Mouse (Mus musculus) ovary, postnatal 10 days (tissue): ENCODE measurements around the gene Pcnx3.
"Not testable (repeated sequence)": the region's sequence is repeated elsewhere in the genome, so short reads cannot be mapped to it uniquely, and the experiment has no call there.

ENCODE experiments used
- DNase-seq: peaks from one replicate; pipeline ENCODE4 v3.0.0; 2022; ENCODE audit warnings: low spot score

Gene Pcnx3

DNA sequence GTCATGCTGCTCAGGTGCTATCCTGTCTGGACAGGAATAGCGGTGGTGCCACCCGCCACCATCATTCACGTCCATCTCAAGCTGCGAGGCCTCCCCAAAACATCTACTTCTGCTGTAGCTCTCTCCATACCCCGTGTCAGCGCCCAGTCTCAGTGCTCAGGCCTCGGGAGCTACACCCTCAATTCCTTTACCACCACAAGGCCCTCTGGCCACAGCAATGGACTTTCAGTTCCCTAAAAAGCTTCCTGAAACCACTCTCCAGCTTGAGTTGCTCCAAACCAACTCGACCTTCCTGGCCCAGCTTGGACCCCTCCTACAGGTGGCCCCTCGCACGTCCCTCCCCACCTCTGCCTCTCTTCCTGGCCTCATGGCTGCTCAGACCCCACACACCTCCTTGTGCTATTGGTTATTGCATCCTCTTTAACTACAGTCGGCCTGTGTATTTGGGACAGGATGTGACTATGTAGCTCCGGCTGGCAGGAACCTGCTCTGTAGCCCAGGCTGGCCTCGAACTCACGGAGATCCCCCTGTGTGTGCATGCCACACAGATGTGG is 23.3 kb upstream of the Pcnx3 start:
- DNase-seq: no peak

DNA sequence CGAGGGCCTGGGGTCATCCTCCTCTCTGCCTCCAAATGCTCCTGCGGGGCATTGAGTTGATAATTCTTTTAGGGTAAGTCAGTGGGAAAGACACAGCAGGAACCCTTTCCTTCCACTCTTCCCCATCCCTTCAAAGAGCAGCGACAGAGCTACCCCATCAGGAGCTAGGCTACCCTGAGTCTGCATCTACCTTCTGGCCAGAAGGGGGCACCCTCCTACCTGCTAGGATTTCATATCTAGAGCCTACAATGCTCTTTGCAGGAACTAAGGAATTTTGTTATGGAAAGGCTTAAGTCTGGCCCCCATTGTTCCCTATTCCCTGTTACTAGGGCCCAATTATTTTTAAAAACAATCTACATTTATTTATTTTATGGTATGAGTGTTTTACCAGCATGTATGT is 22.5 kb upstream of the Pcnx3 start:
- DNase-seq: no peak

DNA sequence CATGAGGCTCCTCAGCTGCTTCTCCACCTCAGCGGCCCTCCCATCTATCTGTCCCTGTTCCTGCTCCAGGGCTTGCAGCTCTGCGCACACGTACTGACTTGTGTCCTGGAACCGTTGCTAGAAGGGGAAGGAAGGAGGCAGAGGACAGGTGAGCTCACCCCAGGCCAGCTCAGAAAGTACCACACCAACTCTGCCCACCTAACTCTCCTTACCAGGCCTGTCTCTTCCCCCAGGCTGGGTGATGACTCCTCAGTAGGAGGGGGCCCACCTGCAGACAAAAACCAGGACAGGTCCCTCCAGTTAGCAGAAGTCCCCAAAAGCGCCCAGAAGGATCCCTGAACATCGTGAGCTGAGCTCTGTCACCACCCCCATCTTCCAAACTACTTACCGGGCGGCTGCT is 21.9 kb upstream of the Pcnx3 start:
- no peak for DNase-seq

DNA sequence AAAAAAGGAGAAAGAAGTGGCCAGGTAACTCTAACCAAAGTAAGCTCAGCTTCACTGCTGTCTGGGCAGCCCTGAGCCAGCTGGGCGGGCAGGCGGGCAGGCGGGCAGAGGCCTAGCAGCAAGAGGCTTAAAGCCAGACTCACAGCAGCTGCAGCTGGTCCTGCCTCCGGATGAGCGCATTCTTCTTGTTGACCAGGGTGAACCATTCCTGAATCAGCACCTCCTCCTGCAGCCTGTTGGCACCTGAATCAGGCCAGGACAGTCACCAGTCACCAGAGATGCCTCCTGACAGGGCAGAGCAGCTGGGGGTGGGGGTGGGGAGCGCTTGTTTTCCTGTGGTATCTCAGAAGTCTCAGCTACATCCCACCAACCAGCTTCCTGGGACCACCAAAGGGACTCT is 21.4 kb upstream of the Pcnx3 start:
- DNase-seq: no peak

DNA sequence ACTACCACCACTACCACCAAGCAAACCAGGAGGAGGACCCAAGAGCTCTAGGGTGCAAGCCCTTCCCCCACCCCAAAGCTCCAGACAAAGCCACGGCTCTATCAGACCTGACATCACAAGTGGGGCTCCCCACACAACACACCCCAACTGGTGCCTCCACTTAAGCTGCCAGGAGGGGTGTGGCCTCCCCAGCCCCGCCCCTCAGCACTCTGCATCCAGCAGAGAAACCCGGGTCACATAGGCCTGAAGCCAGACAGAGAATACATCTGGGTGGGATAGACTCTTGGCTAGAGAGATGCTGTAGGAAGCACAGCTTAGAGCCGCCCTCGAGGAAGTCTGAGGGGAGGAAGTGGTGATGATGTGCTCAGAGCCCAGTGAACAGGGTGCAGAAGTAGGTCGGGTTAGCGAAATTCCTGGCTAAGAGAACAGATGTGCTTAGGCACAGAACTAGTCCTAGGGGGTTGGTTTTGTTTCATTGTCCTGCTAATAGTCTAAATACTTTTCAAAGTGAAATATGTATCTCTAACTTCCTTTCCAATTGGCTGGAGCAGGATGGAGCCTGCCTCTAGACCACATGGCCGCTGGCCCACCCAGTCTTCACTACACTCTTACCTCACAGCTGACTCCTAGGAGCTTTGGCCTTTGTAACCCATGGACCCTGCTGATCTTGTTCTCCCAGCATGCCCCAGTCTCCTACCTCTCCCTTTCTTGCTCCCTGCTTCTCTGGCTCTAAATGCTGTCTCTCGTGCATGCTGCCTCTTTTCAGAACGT is 16.3 kb upstream of the Pcnx3 start:
- no peak for DNase-seq

DNA sequence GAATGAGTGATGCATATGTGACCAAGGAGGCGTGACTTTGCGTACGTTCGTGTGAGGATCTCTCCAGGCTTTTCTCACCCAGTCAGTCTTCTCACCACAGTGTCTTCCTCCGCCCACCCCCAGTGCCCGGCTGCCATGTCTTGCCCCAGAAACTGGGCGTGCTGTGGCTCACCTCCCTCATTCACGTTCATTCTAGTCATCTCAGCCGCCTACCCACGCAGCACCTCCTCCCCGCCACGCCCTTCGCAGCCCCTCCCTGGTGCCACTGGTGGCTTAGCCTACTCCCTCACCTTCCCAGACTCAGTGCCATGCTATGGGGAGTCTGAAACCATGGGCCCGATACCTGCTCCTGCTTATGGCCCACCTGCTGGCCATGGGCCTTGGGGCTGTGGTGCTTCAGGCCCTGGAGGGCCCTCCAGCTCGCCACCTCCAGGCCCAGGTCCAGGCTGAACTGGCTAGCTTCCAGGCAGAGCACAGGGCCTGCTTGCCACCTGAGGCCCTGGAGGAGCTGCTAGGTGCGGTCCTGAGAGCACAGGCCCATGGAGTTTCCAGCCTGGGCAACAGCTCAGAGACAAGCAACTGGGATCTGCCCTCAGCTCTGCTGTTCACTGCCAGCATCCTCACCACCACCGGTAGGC is 15.6 kb upstream of the Pcnx3 start, which contains the start of gene Kcnk7:
Kcnk7 (plus strand) TSS at position 205 of the 638 bp plus-strand sequence.
- no peak for DNase-seq

DNA sequence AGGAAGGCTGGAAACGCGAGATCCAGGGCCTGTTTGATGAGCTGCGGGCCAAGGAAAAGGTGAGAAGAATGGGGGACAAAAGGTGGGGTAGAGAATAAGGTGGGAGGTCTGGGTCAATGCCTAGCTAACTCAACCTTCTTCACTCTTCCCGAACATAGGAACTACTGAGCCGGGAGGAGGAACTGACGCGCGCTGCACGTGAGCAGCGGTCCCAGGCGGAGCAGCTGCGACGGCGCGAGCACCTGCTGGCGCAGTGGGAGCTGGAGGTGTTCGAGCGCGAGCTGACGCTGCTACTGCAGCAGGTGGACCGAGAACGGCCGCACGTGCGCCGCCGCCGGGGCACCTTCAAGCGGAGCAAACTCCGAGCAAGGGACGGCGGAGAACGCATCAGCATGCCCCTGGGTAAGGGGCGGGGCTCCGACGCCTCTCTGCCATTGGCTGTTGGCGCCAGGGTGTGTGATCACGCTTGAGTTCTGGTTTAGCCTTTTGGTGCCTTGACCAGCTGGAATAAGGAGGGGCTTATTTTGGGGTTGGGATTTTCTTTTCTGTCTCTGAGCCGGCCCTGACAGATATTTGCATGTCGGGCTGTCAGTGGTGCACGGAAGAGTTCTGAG is 7.2 kb upstream of the Pcnx3 start:
- no peak for DNase-seq

DNA sequence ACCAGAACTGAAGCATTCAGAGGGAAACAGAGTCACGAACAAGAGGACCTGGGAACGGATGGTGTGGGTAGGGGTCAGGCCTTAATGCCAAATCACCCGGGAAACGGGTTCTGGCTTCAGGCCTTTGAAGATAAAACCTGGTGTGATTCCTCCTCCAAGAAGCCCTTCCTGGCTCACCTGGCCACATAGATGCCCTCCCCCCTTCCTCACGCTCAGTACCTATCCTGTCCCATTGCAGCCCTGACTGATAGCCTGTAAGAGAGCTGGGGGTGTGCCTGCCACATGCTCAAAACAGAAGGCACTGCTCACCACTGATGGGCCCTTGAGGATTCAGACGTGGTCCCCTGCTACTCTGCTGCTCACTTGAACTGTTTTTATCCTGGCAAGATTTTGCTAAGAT is 5.1 kb upstream of the Pcnx3 start:
- no peak for DNase-seq

DNA sequence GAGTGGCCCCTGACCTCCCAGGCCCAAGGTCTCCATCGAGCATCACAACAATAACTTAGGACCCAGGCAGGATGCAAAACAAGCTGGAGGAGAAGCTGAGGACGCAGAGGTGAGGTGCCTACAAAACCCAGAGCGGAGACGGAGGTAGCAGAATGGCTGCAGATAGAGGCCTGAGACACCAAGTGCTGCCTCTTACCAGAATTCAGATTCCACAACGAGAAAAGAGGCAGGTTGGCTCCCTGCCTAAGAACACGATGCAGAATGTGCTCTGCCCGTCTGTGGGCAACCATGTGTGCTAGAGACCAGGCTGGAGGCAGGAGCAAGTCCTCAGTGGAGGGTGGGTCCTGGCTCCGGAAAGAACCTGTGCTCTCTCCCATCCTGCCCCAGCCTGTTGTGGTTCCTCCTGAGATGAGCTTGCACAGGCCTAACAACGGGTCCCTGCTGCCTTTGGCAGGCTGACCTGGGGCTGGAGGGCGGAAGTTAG is 4.2 kb upstream of the Pcnx3 start:
- DNase-seq: no peak

DNA sequence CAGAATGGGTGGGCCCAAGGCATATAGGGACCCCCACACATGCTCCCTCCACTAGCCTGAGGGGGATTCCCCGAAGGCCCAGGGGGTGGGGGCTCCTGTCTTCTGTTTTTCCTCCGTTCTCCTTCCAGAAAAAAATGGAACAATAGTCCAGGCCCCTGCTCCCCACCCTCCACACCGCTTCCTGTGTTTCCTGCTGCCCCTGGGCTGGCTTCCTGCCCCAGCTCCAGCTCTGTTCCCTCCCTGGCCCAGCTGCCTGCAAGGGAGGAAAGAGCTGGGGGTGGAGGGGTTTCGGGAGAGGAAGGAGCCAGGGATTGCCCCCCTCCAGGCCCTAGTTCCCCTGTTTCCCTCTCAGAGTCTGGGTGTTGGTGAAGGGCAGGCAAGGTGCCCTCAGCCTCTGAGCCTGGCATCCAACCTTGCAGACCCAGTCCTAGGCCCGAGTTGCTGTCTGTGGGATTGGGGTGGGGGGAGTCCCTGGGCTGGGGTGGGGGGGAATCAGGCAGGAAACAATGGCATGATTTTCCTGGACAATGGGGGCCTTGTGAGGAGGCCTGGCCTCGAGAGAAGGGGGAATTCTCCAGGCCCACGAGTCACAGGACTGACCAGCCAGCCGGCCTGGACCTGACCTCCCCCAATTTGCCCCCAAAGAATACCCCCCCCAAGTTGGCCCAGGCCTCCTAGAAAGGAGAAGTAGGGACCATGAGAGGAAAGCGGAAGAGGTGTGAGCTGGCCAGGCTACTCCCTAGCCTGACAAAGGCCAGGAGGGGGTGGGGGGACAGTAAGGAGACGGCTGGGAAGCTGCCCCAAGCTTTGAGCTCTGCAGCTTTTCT is 3.6 kb upstream of the Pcnx3 start:
- no peak for DNase-seq

DNA sequence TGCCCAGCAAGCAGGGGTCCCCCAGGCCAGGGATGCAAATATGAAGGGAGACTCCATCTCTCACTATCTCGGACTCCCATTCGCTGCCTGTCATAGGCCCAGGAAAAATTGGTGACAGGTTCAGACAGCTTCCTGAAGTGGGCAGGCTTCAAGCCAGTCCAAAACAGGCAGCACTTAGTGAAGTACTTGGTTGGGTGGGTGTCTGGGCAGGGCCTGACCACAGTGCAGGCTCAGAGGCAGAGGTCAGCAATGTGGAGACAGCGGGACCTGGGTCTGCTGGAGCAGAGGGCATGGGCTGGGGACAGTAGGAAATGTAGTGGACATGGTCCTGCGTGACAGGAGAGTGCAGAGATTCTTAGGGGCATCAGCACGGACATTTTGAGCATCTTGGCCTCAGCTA is 2.9 kb upstream of the Pcnx3 start:
- no peak for DNase-seq

DNA sequence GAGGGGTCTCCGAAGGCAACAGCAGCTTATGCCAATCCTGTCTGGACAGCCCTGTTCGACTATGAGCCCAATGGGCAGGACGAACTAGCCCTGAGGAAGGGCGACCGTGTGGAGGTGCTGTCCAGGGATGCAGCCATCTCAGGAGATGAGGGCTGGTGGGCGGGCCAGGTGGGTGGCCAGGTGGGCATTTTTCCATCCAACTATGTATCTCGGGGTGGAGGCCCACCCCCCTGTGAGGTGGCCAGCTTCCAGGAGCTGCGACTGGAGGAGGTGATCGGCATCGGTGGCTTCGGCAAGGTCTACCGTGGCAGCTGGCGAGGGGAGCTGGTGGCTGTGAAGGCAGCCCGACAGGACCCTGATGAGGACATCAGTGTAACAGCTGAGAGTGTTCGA is 1.6 kb upstream of the Pcnx3 start:
- DNase-seq: no peak

DNA sequence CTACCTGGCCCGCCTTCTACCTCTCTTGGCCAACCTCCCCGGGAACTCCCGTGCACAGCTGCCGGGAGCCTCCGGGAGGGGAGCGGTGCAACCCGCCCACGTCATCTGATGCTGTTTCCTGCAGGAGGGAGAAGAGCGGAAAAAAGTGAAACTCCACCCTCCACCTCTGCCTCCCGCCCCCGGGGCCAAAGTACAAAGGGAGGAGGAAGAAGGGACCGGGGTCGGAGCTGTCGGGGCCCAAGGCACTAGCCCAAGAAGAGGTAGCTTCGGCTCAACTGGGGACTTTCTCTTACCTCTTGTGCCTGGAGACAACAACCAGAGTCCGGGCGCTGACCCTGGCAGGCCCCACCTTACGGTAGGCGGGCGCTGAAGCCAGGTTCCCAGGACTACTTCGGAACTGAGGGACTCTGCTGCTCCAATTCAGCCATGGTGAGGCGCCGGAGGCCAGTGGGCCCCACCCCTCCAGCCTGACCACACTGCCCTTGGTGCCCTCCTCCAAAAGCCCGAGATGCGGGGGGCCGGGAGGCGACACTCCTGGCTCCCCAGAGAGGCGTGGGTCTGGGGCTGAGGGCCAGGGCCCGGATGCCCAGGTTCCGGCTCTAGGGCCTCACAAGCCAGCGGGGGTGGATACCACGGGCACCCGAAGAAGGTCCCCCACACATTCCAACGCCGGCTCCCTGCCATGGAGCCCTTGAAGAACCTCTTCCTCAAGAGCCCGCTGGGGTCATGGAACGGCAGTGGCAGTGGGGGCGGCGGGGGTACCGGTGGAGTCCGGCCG is 1.0 kb upstream of the Pcnx3 start:
- DNase-seq: peak; percentile 67

DNA sequence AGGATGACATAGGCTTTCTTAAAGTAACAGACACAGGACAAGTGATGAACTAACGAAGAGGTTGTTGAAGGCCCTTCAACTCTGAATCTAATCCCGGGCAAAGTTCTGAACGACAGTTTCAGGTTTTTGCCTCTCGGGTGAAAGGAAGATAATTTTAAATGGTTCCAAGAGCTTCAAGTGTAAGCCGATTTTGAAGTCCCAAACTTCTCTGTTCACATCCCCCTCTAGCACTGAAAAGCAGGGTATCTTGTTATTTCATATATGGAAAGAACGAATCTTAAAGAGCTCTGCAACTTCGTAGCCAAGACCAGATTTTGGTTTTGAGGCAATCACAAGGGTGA is 350 bp upstream of the Pcnx3 start:
- DNase-seq: no peak

DNA sequence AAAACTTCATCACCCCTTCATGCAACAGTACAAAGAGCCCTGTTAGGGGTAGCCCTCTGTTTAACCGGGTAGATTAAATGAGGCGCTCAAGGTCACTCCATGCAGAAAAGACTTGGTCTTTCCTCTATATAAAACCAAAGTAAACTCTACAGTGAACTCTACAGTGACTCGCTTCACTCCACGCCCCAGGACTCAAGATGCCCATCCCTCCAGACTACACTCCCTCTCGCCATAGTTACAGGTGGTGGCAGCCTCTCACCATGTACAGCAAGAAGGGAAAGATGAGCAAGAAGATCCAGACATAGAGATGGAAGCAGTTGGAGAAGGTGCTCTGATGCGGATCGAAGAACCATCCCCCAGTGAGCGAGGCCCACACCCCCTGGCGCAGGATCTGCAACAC is 970 bp downstream of the Pcnx3 start:
- DNase-seq: no peak

DNA sequence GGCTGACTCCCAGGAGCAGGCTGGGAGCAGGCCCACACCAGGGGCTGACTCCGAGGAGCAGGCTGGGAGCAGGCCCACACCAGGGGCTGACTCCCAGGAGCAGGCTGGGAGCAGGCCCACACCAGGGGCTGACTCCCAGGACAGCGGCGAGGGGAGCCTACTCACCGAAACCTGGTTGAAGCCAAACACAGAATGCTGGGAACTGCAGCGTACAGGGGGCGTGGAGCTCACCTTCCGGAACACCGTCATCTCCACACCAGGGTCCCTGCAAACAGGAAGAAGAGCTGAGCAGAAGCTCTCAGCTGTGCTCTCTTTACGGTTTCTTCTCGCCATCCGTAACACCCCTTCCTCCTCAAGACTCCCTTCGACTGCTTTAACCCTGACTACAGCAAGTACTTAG is 1.8 kb downstream of the Pcnx3 start:
- DNase-seq: not testable (repeated sequence)

DNA sequence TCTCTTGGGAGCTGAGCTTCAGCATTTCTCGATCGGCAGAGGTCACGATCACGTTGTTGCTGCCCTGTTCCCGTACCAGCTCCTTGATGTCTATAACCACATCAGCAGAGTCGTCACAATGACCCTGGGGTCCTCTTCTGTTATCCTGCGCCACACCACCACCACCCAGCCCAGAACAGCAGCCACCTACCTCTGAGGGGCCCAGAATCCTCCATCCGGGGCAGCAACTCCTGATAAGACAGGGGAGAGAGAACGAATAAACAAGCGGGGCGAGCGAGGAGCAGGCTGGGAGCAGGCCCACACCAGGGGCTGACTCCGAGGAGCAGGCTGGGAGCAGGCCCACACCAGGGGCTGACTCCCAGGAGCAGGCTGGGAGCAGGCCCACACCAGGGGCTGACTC is 2.3 kb downstream of the Pcnx3 start:
- DNase-seq: no peak

DNA sequence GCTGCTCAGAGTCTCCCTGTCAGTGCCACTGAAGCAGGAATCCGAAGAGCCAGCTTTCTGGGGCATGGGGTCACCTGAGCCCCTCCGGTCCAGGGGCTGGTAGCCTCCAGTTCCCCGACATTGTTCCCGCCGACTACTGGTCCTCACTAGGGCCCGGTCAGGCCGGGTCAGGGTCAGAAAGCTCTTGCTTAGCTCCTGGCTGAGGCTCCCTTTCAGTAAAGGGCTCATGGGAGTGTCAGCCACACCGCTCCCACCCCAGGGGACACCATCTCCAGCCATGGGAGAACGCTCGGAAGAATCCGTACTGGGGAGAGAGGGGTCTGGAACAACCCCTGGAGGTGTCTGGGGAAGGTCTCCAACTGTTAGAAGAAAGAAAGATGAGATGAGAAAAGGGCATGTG is 2.8 kb downstream of the Pcnx3 start:
- DNase-seq: no peak

DNA sequence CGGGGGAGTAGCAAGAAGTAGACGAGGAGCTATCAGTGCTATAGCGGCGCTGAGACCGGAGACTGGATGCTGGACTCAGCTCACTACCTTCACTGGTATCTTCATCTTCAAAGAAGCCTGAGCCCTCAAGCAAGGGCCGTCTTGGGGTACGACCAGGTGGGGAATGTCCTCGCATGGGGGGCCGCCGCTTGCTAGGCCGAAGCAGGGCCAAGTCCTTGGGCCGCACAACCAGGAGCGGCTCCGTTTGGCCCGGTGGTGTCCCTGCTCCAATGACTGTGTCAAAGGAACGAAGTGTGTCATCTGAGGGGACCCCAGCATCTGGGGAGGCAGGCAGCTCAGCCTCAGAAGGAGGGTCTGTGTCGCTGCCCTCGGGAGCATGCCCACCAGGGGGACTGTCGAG is 3.3 kb downstream of the Pcnx3 start:
- no peak for DNase-seq

DNA sequence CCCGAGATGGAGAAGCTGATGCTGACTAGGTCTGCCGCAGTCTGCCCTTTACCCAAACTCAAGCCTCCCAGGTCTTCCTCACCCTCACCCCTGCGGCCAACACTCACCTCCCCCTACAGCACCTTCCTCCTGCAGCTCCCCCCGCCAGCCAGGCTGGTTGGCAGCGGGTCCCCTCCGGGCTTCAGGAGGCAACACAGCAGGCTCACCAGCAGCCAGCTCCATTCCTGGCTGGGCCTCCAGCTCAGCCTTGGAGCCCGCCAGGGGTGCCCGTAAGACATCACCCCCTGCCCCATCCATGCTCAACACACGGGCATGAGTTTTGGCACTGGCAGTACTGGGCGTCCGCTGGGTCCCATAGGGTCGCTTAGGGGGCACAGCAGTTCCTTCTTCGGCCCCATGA is 3.7 kb downstream of the Pcnx3 start:
- DNase-seq: no peak

DNA sequence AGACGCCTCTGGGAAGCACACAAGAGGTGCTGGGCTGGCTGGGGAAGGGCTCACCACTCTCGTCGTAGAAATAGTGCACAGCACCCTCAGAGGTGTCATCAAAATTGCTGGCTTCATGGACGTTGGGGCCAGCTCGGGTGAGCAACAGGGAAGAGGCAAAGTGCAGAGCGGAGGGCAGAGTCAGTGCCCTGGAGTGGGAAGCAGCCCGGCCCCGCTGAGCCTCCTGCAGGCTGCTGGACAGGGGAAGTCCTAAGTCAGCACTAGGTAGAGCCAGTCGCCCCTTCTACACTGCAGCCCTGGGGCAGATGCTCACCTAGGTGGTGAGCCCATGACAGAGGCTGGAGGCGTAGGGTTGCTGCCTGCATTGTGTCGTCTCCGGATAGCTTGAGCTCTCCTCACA is 4.5 kb downstream of the Pcnx3 start:
- DNase-seq: no peak

DNA sequence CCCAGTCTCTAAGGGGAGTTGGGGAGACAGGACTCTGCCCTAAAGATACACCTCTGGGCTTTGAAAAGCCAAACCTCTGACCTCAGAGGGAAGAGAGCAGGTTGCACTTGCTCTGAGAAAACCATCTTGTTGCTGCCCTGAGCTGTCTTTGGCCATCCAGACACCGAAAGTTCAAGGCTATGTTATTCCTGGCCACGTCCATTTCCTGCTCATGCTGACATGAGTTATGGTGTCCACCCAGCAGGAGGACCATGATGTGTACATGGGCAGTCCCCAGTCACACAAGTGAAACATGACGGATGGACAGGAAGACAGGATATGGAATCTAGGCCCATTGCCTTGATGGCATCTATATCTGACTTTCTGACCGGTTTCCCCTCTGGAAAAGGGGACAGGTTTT is 8.3 kb downstream of the Pcnx3 start:
- no peak for DNase-seq
